8 mouse cellular contexts compared by ENCODE assay signal in the genomic region with DNA sequence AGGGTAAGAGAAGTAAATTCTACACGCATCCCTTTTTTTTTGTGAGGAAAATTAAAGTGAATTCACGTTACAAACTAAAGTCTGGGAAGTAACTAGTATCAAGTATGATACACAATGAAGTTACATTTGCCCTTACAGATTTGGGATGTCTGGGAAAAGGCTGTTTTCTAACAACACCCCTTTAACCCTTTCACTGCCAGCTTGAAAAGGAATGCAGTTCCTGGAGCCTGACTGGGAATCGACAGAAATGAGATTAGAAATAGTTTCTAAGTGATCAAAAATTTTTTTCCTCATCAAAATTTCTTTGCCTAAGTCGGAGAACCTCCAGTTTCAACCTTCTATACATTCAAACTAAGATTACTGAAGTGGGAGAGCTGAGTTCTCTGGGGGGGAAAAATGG. TPM values are rescaled to one million over a fixed set of nuclear protein-coding genes. Genes with fewer than 3 reads are reported as not detected.
DNase-seq lines count a peak whose midpoint lies in the region; ATAC-seq lines count a peak whose summit lies in the region.

No protein-coding gene starts in this region.

- H3K9me3 ChIP-seq in kidney, embryonic 15.5 days (replicated peaks) = no peaks in the 10 kb centered on the region
- no peaks in the 10 kb centered on the region for H3K9me3 ChIP-seq in forebrain, embryonic 16.5 days (ENCODE audit: control insufficient read depth, low read length)
- H3K9me3 ChIP-seq in liver, embryonic 16.5 days (replicated peaks; ENCODE audit: control insufficient read depth, low read length) = no peaks in the 10 kb centered on the region

- H3K36me3 ChIP-seq in kidney, embryonic 15.5 days = peaks cover 7% of the 10 kb centered on the region
- H3K36me3 ChIP-seq in forebrain, embryonic 16.5 days (ENCODE audit: control insufficient read depth, insufficient read depth) = no peaks in the 10 kb centered on the region
- no peaks in the 10 kb centered on the region for H3K36me3 ChIP-seq in liver, embryonic 16.5 days (ENCODE audit: control insufficient read depth, insufficient read depth)

- peak overlapping the region; percentile 65 for H3K4me2 ChIP-seq in kidney, embryonic 15.5 days
- H3K4me2 ChIP-seq in forebrain, embryonic 16.5 days (ENCODE audit: low read length) = peak overlapping the region; percentile 94
- H3K4me2 ChIP-seq in liver, embryonic 16.5 days (ENCODE audit: low read depth, low read length) = peak overlapping the region; percentile 85

- no peaks in the 10 kb centered on the region for H3K27me3 ChIP-seq in kidney, embryonic 15.5 days
- no peaks in the 10 kb centered on the region for H3K27me3 ChIP-seq in forebrain, embryonic 16.5 days (replicated peaks; ENCODE audit: control insufficient read depth, insufficient read depth, low read length)
- no peaks in the 10 kb centered on the region for H3K27me3 ChIP-seq in liver, embryonic 16.5 days (ENCODE audit: control insufficient read depth, insufficient read depth, low read depth, low read length)

- peak overlapping the region; percentile 92 for H3K9ac ChIP-seq in kidney, embryonic 15.5 days
- H3K9ac ChIP-seq in forebrain, embryonic 16.5 days (replicated peaks; ENCODE audit: low read depth, low read length) = peak overlapping the region; percentile 80
- peak overlapping the region; percentile 94 for H3K9ac ChIP-seq in liver, embryonic 16.5 days (ENCODE audit: low read depth, low read length)

- H3K27ac ChIP-seq in kidney, embryonic 15.5 days = peak overlapping the region; percentile 93; the same call in 1 of the 2 replicates
- H3K27ac ChIP-seq in forebrain, embryonic 16.5 days (ENCODE audit: low read length) = no peak overlapping the region
- peak overlapping the region; percentile 95 for H3K27ac ChIP-seq in liver, embryonic 16.5 days (ENCODE audit: low read length)

- no peak for DNase-seq in kidney, postnatal 14 days
- DNase-seq in R1 (ENCODE audit: low read depth, low spot score) = peak; percentile 56
- no peak for DNase-seq in thymus, postnatal 4 days
- no peak for DNase-seq in adrenal gland, adult 8-10 months

- WGBS in kidney, embryonic 15.5 days = 22% methylated on average over 4 of the region's 4 CpGs
- 20% methylated on average over 4 of the region's 4 CpGs for WGBS in forebrain, embryonic 16.5 days
- WGBS in liver, embryonic 16.5 days (ENCODE audit: insufficient replicate concordance) = 24% methylated on average over 4 of the region's 4 CpGs

- no peak for ATAC-seq in kidney, embryonic 15.5 days (replicated peaks; ENCODE audit: low FRiP score)
- ATAC-seq in forebrain, embryonic 16.5 days = no peak
- no peak for ATAC-seq in liver, embryonic 16.5 days (ENCODE audit: low read depth)
- ATAC-seq in frontal cortex, adult (ENCODE audit: low TSS enrichment) = no peak

- peak overlapping the region; percentile 98 for H3K4me3 ChIP-seq in kidney, embryonic 15.5 days (replicated peaks)
- H3K4me3 ChIP-seq in forebrain, embryonic 16.5 days (replicated peaks; ENCODE audit: low read length) = peak overlapping the region; percentile 73
- H3K4me3 ChIP-seq in liver, embryonic 16.5 days (ENCODE audit: low read depth, low read length) = peak overlapping the region; percentile 99

- H3K4me1 ChIP-seq in kidney, embryonic 15.5 days = peaks cover 22% of the 10 kb centered on the region
- peaks cover 22% of the 10 kb centered on the region for H3K4me1 ChIP-seq in forebrain, embryonic 16.5 days (replicated peaks; ENCODE audit: control insufficient read depth, insufficient read depth, low read length)
- H3K4me1 ChIP-seq in liver, embryonic 16.5 days (ENCODE audit: control insufficient read depth, low read depth, low read length) = peaks cover 12% of the 10 kb centered on the region

RNA-seq across cellular contexts. Expression of a gene that starts 0.9 kb away (rescaled TPM):
- 149 and 156 TPM in 2 replicates for polyA plus RNA-seq in kidney, embryonic 15.5 days (2015; fragmentation: Nextera tagmentation; extraction: Ambion mirVana)
- polyA plus RNA-seq in forebrain, embryonic 16.5 days (2015; fragmentation: Nextera tagmentation; extraction: Ambion mirVana) = 76.0 and 80.7 TPM in 2 replicates
- polyA plus RNA-seq in liver, embryonic 16.5 days (2015; fragmentation: Nextera tagmentation; extraction: Ambion mirVana) = 106 and 118 TPM in 2 replicates
- total RNA-seq in adrenal gland, adult 8-10 months (2022) = 100 to 1,000 TPM; 363 to 446 (median 399) TPM

RNA-seq across cellular contexts. Expression of a gene that starts 1.0 kb away (rescaled TPM):
- 157 TPM in 2 replicates for polyA plus RNA-seq in kidney, embryonic 15.5 days (2015; fragmentation: Nextera tagmentation; extraction: Ambion mirVana)
- polyA plus RNA-seq in forebrain, embryonic 16.5 days (2015; fragmentation: Nextera tagmentation; extraction: Ambion mirVana) = 66.5 and 72.0 TPM in 2 replicates
- polyA plus RNA-seq in liver, embryonic 16.5 days (2015; fragmentation: Nextera tagmentation; extraction: Ambion mirVana) = 163 and 169 TPM in 2 replicates
- total RNA-seq in adrenal gland, adult 8-10 months (2022) = 100 to 1,000 TPM; 412 to 817 (median 632) TPM

RNA-seq across cellular contexts. Expression of a gene that starts 48.1 kb away (rescaled TPM):
- polyA plus RNA-seq in kidney, embryonic 15.5 days (2015; fragmentation: Nextera tagmentation; extraction: Ambion mirVana) = not detected in 2 replicates
- polyA plus RNA-seq in forebrain, embryonic 16.5 days (2015; fragmentation: Nextera tagmentation; extraction: Ambion mirVana) = 2.8 TPM in 2 replicates
- polyA plus RNA-seq in liver, embryonic 16.5 days (2015; fragmentation: Nextera tagmentation; extraction: Ambion mirVana) = not detected in 2 replicates
- total RNA-seq in adrenal gland, adult 8-10 months (2022) = not detected

RNA-seq across cellular contexts. Expression of a gene that starts 49.1 kb away (rescaled TPM):
- 0.55 and 0.62 TPM in 2 replicates for polyA plus RNA-seq in kidney, embryonic 15.5 days (2015; fragmentation: Nextera tagmentation; extraction: Ambion mirVana)
- 8.1 and 10.1 TPM in 2 replicates for polyA plus RNA-seq in forebrain, embryonic 16.5 days (2015; fragmentation: Nextera tagmentation; extraction: Ambion mirVana)
- polyA plus RNA-seq in liver, embryonic 16.5 days (2015; fragmentation: Nextera tagmentation; extraction: Ambion mirVana) = 0.02 TPM in 1 of 2 replicates, not detected in the other
- total RNA-seq in adrenal gland, adult 8-10 months (2022) = under 1 TPM in 1 of 4 experiments, not detected in 3; 0.10 TPM

RNA-seq across cellular contexts. Expression of a gene that starts 51.5 kb away (rescaled TPM):
- 0.17 and 0.26 TPM in 2 replicates for polyA plus RNA-seq in kidney, embryonic 15.5 days (2015; fragmentation: Nextera tagmentation; extraction: Ambion mirVana)
- polyA plus RNA-seq in forebrain, embryonic 16.5 days (2015; fragmentation: Nextera tagmentation; extraction: Ambion mirVana) = not detected in 2 replicates
- polyA plus RNA-seq in liver, embryonic 16.5 days (2015; fragmentation: Nextera tagmentation; extraction: Ambion mirVana) = 0.02 TPM in 1 of 2 replicates, not detected in the other
- total RNA-seq in adrenal gland, adult 8-10 months (2022) = not detected
